Mouse (Mus musculus) hindbrain, embryonic 11.5 days (tissue): ENCODE results near the gene Gpkow. TPM values are rescaled to one million over a fixed set of nuclear protein-coding genes. Genes with fewer than 3 reads are reported as not detected.
"Not testable (repeated sequence)": the region's sequence is repeated elsewhere in the genome, so short reads cannot be mapped to it uniquely, and the experiment has no call there.

Experiments used
- ATAC-seq: fragments of 200-750 bp; cut with Nextera tagmentation; 2 replicates; pipeline ENCODE4 v1.8.0; 2017; ENCODE audit warnings: mild to moderate bottlenecking, moderate TSS enrichment, moderate library complexity; ENCODE audit not compliant: low FRiP score
- DNase-seq: peaks from one replicate; pipeline ENCODE4 v3.0.0-alpha.2; 2015; ENCODE audit warnings: low spot score
- H3K27ac ChIP-seq: fragments of 300-500 bp; sonication (generic); 2 replicates; pipeline ENCODE4 v1.5.1; 2014; ENCODE audit warnings: mild to moderate bottlenecking, low read depth, low read length
- H3K27me3 ChIP-seq: fragments of 300-500 bp; sonication (generic); 2 replicates; pipeline ENCODE4 v1.6.1; 2014; ENCODE audit warnings: mild to moderate bottlenecking, low read length, moderate library complexity, mixed read lengths; ENCODE audit not compliant: control insufficient read depth, insufficient read depth
- H3K36me3 ChIP-seq: fragments of 300-500 bp; sonication (generic); 2 replicates; pipeline ENCODE4 v1.6.1; 2014; ENCODE audit warnings: mild to moderate bottlenecking, low read length, moderate library complexity, mixed read lengths; ENCODE audit not compliant: control insufficient read depth, insufficient read depth
- H3K4me1 ChIP-seq: fragments of 300-500 bp; sonication (generic); replicated peaks from 2 replicates; pipeline ENCODE4 v1.6.1; 2014; ENCODE audit warnings: low read length, mixed read lengths; ENCODE audit not compliant: control insufficient read depth, insufficient read depth
- H3K4me2 ChIP-seq: fragments of 300-500 bp; sonication (generic); replicated peaks from 2 replicates; pipeline ENCODE4 v1.6.1; 2014; ENCODE audit warnings: mild to moderate bottlenecking, low read depth, low read length
- H3K4me3 ChIP-seq: fragments of 300-500 bp; sonication (generic); 2 replicates; pipeline ENCODE4 v1.5.1; 2014; ENCODE audit warnings: low read depth, low read length
- H3K9ac ChIP-seq: fragments of 300-500 bp; sonication (generic); 2 replicates; pipeline ENCODE4 v1.6.1; 2014; ENCODE audit warnings: low read depth, low read length
- H3K9me3 ChIP-seq: fragments of 300-500 bp; sonication (generic); 2 replicates; pipeline ENCODE4 v1.6.1; 2016; ENCODE audit warnings: low read length; ENCODE audit not compliant: control insufficient read depth
- WGBS: fragments of 180-500 bp; shearing (Covaris S2); extraction: QIAGEN DNeasy Blood & Tissue Kit; methylation state at CpG from one replicate; pipeline ENCODE4 v1.1.7; 2014; 5-methylcytosine and 5-hydroxymethylcytosine counted together
- polyA plus RNA-seq: library from polyadenylated mRNA; unstranded; fragments of >200 nt; fragmentation: Nextera tagmentation; extraction: Ambion mirVana; gene quantifications from 2 replicates; pipeline ENCODE4 v1.2.1, GENCODE M21; 2014

Gene Gpkow
- polyA plus RNA-seq, 1 experiment from 2014 or later: 35.6 TPM

DNA sequence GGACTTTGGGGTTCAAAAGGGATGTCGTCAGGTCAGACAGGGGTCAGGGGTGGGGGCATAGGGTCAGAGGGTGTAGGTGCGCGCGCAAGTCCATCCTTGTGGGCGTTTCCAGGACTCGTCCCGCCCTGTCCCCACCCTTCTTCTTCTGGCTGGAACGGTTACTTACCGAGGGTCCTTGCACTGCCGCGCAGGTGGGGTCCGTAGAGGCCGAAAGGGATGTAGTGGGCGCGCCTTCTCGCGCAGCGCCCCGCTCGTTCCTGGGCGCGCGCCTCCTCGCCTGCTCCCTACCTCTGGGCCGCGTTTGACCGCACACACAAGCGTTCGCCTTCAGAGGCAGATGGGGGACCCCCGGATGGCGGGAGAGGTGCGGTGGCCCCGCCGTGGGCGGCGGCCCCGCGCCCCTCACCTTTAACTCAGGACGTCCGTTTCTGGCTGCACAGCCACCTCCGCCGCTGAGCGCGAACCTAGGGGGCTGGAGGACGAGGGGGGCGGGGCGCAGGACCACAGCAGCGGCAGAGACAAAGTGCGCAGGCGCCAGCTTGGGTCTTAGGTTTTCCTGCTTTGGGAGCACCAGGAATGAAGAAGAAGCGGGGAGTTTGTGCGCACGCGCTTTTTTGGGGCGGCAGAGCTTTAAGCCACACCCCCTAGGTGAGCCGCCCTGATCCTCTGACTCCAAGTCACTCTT, 53.6 kb downstream of the Gpkow start, which contains the start of gene Ccdc120:
Gene Ccdc120, minus strand, starts transcription at position 474 of the 685 bp plus-strand sequence.
- H3K4me3 ChIP-seq: peak within 1 kb of the TSS; percentile 64
- H3K36me3 ChIP-seq: no peaks in the 10 kb centered on the region
- peak within 1 kb of the TSS; percentile 48 for H3K4me2 ChIP-seq
- H3K4me1 ChIP-seq: no peaks in the 10 kb centered on the region
- no peaks in the 10 kb centered on the region for H3K9me3 ChIP-seq
- H3K27ac ChIP-seq: no peak within 1 kb of the TSS
- WGBS: 9% methylated on average over 47 of the region's 56 CpGs
- no peaks in the 10 kb centered on the region for H3K27me3 ChIP-seq
- peak; percentile 79 for ATAC-seq
- peak; percentile 87 for DNase-seq
- peak within 1 kb of the TSS; percentile 64 for H3K9ac ChIP-seq

DNA sequence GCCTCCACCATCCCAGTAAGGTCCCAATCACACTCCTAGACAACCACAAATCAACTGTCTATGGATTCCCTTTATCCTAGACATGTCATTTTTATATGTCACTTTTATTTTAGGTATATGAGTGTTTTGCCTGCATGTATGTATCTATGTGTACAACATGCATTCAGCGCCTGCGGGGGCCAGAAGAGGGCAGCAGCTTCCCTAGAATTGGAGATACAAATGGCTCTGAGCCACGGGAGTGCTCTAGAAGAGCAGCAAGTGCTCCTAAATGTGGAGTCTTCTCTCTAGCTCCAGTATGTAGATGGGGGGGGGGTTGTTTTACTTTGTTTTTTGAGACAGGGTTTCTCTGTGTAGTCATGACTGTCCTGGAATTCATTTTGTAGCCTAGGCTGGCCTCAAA, 56.7 kb downstream of the Gpkow start:
- not testable (repeated sequence) for DNase-seq, H3K27me3 ChIP-seq
- WGBS: 19% methylated on average over 3 of the region's 3 CpGs

More for the DNA sequence above, 56.7 kb downstream of the Gpkow start:
- not testable (repeated sequence) for H3K36me3 ChIP-seq, H3K9ac ChIP-seq, H3K4me1 ChIP-seq, H3K4me3 ChIP-seq, H3K9me3 ChIP-seq, H3K27ac ChIP-seq, H3K4me2 ChIP-seq, ATAC-seq

Other genes with a start within 250 kb of the Gpkow start
- gene Foxp3, start 123.5 kb upstream of the Gpkow start, polyA plus RNA-seq: 0.10 TPM in 1 of 2 replicates, not detected in the other
- 1.3 and 1.6 TPM in 2 replicates for gene Ppp1r3f, start 122.8 kb upstream of the Gpkow start, polyA plus RNA-seq
- 22.4 and 25.8 TPM in 2 replicates for gene Ccdc22, start 91.6 kb upstream of the Gpkow start, polyA plus RNA-seq
- gene Cacna1f, start 90.0 kb upstream of the Gpkow start, polyA plus RNA-seq: 0.04 TPM in 1 of 2 replicates, not detected in the other
- gene Syp, start 58.7 kb upstream of the Gpkow start, polyA plus RNA-seq: 13.9 and 14.5 TPM in 2 replicates
- gene Prickle3, start 39.9 kb upstream of the Gpkow start, polyA plus RNA-seq: 1.9 and 2.5 TPM in 2 replicates
- gene Plp2, start 25.7 kb upstream of the Gpkow start, polyA plus RNA-seq: 45.7 and 49.3 TPM in 2 replicates
- gene Magix, start 15.9 kb upstream of the Gpkow start, polyA plus RNA-seq: 0.07 and 0.25 TPM in 2 replicates
- 16.1 and 18.7 TPM in 2 replicates for gene Wdr45, start 17.2 kb downstream of the Gpkow start, polyA plus RNA-seq
- gene Gm45208, start 25.1 kb downstream of the Gpkow start, polyA plus RNA-seq: not detected in 2 replicates
- 98.3 and 108 TPM in 2 replicates for gene Praf2, start 31.3 kb downstream of the Gpkow start, polyA plus RNA-seq
- gene Ccdc120, start 53.8 kb downstream of the Gpkow start, polyA plus RNA-seq: 19.9 and 21.5 TPM in 2 replicates
- 18.5 and 21.7 TPM in 2 replicates for gene Tfe3, start 65.4 kb downstream of the Gpkow start, polyA plus RNA-seq
- gene Gripap1, start 92.6 kb downstream of the Gpkow start, polyA plus RNA-seq: 46.1 and 53.6 TPM in 2 replicates
- gene Kcnd1, start 125.2 kb downstream of the Gpkow start, polyA plus RNA-seq: 1.6 and 2.2 TPM in 2 replicates
- gene Otud5, start 144.2 kb downstream of the Gpkow start, polyA plus RNA-seq: 32.4 and 37.5 TPM in 2 replicates
- 6.4 and 7.1 TPM in 2 replicates for gene Pim2, start 181.1 kb downstream of the Gpkow start, polyA plus RNA-seq
- 11.5 and 13.3 TPM in 2 replicates for gene Slc35a2, start 186.9 kb downstream of the Gpkow start, polyA plus RNA-seq
- 155 and 161 TPM in 2 replicates for gene Pqbp1, start 202.1 kb downstream of the Gpkow start, polyA plus RNA-seq
- gene Timm17b, start 202.2 kb downstream of the Gpkow start, polyA plus RNA-seq: 168 and 179 TPM in 2 replicates
- gene Gm10491, start 210.7 kb downstream of the Gpkow start, polyA plus RNA-seq: not detected in 2 replicates
- not detected in 2 replicates for gene Gm10490, start 212.4 kb downstream of the Gpkow start, polyA plus RNA-seq
- 23.9 and 25.9 TPM in 2 replicates for gene Pcsk1n, start 222.7 kb downstream of the Gpkow start, polyA plus RNA-seq
- not detected in 2 replicates for gene Eras, start 231.5 kb downstream of the Gpkow start, polyA plus RNA-seq